Mouse (Mus musculus): ENCODE measurements at regions not wholly inside any gene's neighbourhood (a gene's known extent, or its start where the extent isn't known, plus 50 kb on each side); places are given as distances from the start of the nearest gene placed in this dataset.
"Not testable (repeated sequence)": the region's sequence is repeated elsewhere in the genome, so short reads cannot be mapped to it uniquely, and the experiment has no call there.

- DNase-seq (ENCODE audit: low spot score) = peak; percentile 5
These were observed 457.3 kb upstream of the Nrsn1 start for GRCm38 (mm10) chr13:25727504-25728095.

DNA sequence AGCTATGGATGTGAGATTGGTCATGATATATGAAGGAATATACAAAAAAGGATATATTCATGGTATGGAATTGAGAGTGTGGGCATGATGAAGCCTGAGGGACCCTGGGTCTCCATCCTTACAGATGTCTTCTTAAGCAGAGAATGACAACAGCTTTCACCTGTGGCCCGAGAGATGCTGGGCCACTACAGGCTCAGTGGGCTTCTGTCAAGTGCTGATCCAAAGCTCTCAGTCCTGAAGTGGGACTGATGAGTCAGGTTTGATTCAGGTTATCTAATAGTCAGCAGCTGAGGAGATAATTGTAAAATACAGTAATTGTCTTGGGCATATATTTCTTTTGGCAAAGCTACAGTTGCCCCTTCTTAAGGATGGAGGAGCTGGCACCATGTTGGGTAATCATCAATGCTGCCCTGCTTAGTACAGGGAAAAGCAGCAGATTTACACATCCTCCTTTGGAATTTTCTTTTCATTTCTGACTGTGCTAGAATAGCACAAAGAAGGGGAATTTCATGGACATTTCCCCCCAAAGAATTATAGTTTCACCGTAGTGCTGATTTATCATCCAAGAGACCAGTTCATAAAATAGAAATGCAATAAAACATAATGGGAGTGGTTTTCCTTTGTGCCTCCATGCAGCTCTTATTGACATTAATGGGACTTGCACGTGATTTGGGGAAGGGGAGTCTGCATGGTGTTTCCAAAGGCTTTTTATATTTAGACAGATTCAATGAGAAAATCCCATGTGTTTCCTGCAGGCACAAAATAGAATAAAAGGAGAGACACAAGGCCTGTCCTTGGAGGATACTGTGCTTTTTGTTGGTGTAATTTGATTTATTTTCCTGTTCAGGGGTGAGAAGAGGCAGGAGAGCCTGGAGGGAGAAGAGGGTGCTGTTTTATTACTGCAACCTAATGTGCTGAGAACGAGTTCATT, 452.6 kb upstream of the Nrsn1 start:
- DNase-seq (ENCODE audit: low spot score) = no peak

DNA sequence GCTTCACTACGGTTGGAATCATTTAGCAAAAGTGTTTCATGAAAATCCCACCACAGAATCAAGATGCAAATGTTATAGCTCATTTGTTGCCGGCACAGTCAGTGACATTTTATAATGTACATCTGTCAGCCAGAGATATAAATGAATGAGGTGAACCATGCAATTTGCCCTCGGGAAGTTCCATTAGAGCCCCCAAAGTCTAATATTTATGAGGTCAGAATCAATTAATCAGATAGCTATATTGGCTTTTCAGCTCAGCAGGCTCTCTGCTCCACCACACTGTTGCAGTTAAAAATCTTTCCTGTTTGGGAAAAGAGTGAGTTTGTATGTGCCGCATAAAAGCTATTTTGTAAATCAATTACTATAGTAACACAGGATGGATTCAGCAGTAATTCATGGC, 430.7 kb upstream of the Nrsn1 start:
- DNase-seq (ENCODE audit: low spot score) = no peak

DNA sequence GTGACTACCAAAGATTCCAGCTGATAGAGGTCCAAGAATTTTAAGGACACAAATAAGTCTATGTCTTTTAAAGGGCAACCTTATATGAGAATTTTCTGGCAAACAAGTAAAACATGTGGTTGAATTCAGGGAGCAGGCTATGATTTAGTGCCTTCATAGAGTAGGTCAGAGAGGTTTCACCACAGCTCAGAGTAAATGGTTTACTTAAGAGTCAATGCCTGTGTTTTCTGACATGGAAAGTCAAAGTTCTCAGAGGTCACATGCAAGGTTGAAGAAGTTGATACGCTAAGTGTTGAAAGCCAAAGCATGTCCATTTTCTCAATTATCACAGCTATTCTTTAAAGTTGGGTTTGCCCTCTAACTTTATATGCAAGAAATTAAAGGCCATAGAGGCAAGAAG, 425.7 kb upstream of the Nrsn1 start:
- no peak for DNase-seq (ENCODE audit: low spot score)

GRCm38 (mm10) chr13:25695017-25695604, 424.8 kb upstream of the Nrsn1 start:
- DNase-seq (ENCODE audit: low spot score) = no peak

- no peak for DNase-seq (ENCODE audit: low spot score)
These were observed 408.0 kb upstream of the Nrsn1 start for GRCm38 (mm10) chr13:25678221-25678735.

GRCm38 (mm10) chr13:25675208-25675607, 404.9 kb upstream of the Nrsn1 start:
- DNase-seq (ENCODE audit: low spot score) = no peak

GRCm38 (mm10) chr13:25666022-25666421, 395.7 kb upstream of the Nrsn1 start:
- no peak for DNase-seq (ENCODE audit: low spot score)

- DNase-seq (ENCODE audit: low spot score) = no peak
These were observed 394.8 kb upstream of the Nrsn1 start for GRCm38 (mm10) chr13:25664963-25665606.

DNA sequence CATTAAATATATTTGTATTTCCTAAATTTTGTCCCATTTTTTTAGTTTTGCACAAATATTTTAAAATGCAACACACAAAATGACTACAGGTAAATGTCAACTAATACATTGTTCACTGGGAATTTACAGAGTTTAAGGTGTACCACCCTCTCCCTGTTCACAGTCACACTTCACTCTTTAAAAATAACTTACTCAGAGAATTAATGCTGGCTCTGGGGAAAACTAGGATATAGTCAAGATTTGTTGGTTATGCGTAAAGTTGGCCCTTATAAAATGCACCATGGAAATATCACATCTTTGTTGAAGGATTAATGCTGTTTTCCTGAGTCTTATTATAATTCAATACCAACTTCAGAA, 378.1 kb upstream of the Nrsn1 start:
- DNase-seq (ENCODE audit: low spot score) = no peak

DNA sequence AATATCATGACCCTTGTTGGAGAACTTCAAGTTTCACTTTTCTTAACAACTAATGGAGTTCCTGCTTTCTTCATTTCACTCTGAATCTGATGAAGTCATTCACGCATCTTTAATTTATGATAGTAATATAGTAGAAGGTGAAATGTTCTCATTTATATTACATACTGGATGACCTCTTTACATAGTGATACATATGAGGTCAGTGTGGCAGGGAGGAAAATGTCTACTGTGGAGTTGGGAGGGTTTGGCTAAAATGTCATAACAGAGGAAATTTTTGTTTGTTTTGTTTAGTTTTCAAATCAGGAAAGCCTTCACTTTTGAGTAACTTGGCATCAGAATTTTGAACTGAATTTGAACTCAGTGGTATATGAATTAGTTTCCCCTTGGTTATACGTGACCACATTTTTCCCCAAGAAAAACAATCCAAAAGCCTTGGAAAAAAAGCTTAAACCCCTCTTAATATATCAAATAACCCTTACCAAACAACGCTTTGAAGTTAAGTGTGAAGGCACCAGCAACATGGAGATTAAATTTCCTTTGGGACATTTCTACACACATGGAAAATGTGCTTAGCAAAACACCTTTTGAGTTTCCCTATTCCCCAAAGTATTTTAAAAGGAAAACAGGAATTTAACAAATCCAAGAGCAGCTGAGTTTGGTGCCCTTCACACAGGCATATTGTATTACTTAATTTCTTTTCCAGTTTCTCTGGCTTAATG, 377.6 kb upstream of the Nrsn1 start:
- no peak for DNase-seq (ENCODE audit: low spot score)

GRCm38 (mm10) chr13:25639522-25640291, 369.4 kb upstream of the Nrsn1 start:
- DNase-seq (ENCODE audit: low spot score) = no peak

DNA sequence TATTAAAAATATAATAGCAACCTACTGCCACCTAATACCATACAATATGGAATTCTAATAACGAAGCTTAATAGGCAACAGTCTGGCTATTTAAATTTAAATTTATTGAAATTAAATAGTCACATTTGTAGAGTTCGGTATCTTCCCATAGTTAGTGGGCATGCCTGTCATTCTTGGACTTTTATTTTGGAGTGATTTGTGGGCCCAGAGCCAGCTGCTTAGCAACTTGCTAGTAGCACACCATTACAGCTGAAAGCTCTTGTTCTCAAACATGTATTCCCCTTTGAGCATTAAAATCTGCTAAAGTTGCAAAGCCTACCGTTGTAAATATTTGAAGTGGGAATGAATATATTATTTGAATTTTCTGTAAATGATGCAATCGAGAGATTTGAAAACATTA, 359.2 kb upstream of the Nrsn1 start:
- DNase-seq (ENCODE audit: low spot score) = peak; percentile 2

- no peak for DNase-seq (ENCODE audit: low spot score)
These were observed 347.3 kb upstream of the Nrsn1 start for GRCm38 (mm10) chr13:25617578-25617977.

GRCm38 (mm10) chr13:25611986-25612385, 341.7 kb upstream of the Nrsn1 start:
- DNase-seq (ENCODE audit: low spot score) = no peak

DNA sequence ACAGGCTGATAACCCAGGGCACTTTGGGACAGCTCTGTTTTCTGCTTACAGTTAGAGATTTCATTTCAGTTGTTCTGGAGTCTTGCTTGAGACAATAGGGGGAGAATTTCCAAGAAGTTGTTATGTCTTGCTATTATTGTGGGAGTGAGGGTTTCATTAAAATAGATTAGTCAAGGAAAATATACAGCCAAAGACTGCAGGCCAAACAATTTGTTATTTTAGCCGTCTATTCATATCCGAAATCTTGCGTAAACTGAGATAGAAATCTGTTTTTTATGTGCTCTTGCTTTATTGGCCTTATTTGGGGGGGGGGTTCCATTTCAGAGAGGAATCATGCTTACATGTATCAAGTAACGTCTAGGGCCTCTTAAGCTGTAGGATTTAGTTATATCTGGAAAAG, 339.3 kb upstream of the Nrsn1 start:
- no peak for DNase-seq (ENCODE audit: low spot score)

DNA sequence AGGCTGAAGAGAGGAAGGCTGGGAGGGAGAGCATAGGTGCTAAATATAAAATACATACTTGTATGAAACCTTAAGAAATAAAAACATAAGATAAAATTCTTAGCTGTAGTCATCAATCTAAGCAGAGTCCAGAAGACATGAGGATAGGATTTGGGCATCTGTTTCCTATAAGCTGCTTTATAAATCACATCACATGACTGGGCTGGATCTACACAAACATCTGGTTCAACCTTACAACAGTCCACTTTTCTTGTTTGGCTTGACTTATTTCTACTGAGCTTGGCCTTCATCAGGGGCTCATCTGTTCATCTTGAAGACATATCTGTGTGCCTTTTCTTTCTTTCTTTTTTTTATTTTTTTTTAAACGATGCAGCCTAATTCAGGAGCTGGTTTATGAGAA, 338.9 kb upstream of the Nrsn1 start:
- no peak for DNase-seq (ENCODE audit: low spot score)

GRCm38 (mm10) chr13:25601351-25601750, 331.0 kb upstream of the Nrsn1 start:
- not testable (repeated sequence) for DNase-seq (ENCODE audit: low spot score)

- DNase-seq (ENCODE audit: low spot score) = no peak
These were observed 324.3 kb upstream of the Nrsn1 start for GRCm38 (mm10) chr13:25594629-25595028.

DNA sequence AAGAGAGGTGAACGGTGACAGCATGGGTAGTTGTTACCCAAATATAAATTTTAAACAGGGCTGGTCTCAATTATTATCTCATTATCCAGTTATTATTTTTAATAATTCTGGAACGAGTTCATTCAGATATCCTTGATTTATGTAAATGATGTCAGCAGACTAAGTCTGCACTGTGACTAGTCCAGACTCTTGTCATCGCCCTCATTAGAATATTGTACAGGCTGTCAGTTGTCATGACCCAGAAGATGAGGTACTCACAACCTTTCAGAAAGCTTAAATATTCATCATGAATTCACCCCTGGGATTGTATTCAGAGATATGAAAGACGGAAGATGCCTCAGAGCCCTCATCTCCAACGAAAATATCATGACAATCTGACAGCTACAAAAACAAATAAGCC, 300.3 kb upstream of the Nrsn1 start:
- DNase-seq (ENCODE audit: low spot score) = no peak

- DNase-seq (ENCODE audit: low spot score) = peak; percentile 17
These were observed 292.4 kb upstream of the Nrsn1 start for GRCm38 (mm10) chr13:25562746-25563145.
